Mouse (Mus musculus) thymus, adult 2 months (tissue): Measurements from ENCODE around the gene Zfyve28. TPM values are rescaled to one million over a fixed set of nuclear protein-coding genes. Genes with fewer than 3 reads are reported as not detected.

Experiments
- DNase-seq: peaks from one replicate; pipeline ENCODE4 v3.0.0; 2021
- H3K27ac ChIP-seq: fragments of 200-500 bp; 2 replicates; pipeline ENCODE4 v1.5.1; 2012; ENCODE audit warnings: low read length, control low read depth; ENCODE audit not compliant: control insufficient read depth, insufficient read depth
- H3K27me3 ChIP-seq: fragments of 200-500 bp; 2 replicates; pipeline ENCODE4 v1.6.1; 2012; ENCODE audit warnings: mild to moderate bottlenecking, low read length, moderate library complexity, mixed read lengths; ENCODE audit not compliant: control insufficient read depth, insufficient read depth
- H3K36me3 ChIP-seq: fragments of 200-500 bp; 2 replicates; pipeline ENCODE4 v1.6.1; 2012; ENCODE audit warnings: mild to moderate bottlenecking, low read length, moderate library complexity; ENCODE audit not compliant: control insufficient read depth, insufficient read depth
- H3K4me1 ChIP-seq: fragments of 200-500 bp; replicated peaks from 2 replicates; pipeline ENCODE4 v1.6.1; 2012; ENCODE audit warnings: low read length; ENCODE audit not compliant: control insufficient read depth, insufficient read depth
- H3K4me3 ChIP-seq: fragments of 200-500 bp; 2 replicates; pipeline ENCODE4 v1.5.1; 2012; ENCODE audit warnings: mild to moderate bottlenecking, low read length, control low read depth, moderate library complexity; ENCODE audit not compliant: control insufficient read depth, insufficient read depth
- CTCF ChIP-seq: fragments of 200-500 bp; IDR thresholded peaks from 2 replicates; pipeline ENCODE4 v1.5.1; 2012; ENCODE audit warnings: mild to moderate bottlenecking, control low read depth, low read length, moderate library complexity, borderline replicate concordance; ENCODE audit not compliant: control insufficient read depth, poor library complexity, insufficient read depth; ENCODE audit errors: extremely low read depth
- POLR2A ChIP-seq: fragments of 200-500 bp; IDR thresholded peaks from 2 replicates; pipeline ENCODE4 v1.6.1; 2012; ENCODE audit warnings: mild to moderate bottlenecking, low read length, control low read depth, moderate library complexity; ENCODE audit not compliant: control insufficient read depth, poor library complexity, insufficient read depth; ENCODE audit errors: extremely low read depth
- WGBS: fragments of 180-500 bp; shearing (Covaris S2); methylation state at CpG from one replicate; pipeline ENCODE4 v1.1.7; 2018; 5-methylcytosine and 5-hydroxymethylcytosine counted together
- polyA plus RNA-seq: library from polyadenylated mRNA; depleted of rRNA; stranded (reverse); fragments of >200 nt; gene quantifications from 2 replicates; pipeline ENCODE4 v1.2.3, GENCODE M21; 2012

The Zfyve28 gene
- polyA plus RNA-seq, 1 experiment: 39.1 TPM

- no peak for DNase-seq
- H3K36me3 ChIP-seq: no peaks in the 10 kb centered on the region
Observed at GRCm38 (mm10) chr5:34217756-34218155, 70.5 kb downstream of the Zfyve28 start.

GRCm38 (mm10) chr5:34216025-34216424 is 72.2 kb downstream of the Zfyve28 start:
- over 99% methylated on average over 7 of the region's 7 CpGs for WGBS
- Histone ChIP-seq H3K27me3 (no peaks in the 10 kb centered on the region), H3K36me3 (no peaks in the 10 kb centered on the region), H3K4me1 (peaks cover 21% of the 10 kb centered on the region), H3K27ac (no peak overlapping the region), H3K4me3 (no peak overlapping the region)
- DNase-seq: no peak
- TF ChIP-seq POLR2A: no peak
- TF ChIP-seq CTCF: no peak

More at GRCm38 (mm10) chr5:34217756-34218155, 70.5 kb downstream of the Zfyve28 start:
- Histone ChIP-seq H3K27ac (no peak overlapping the region), H3K4me3 (no peak overlapping the region), H3K27me3 (no peaks in the 10 kb centered on the region), H3K4me1 (peaks cover 21% of the 10 kb centered on the region)
- 79% methylated on average over 9 of the region's 9 CpGs for WGBS
- TF ChIP-seq CTCF (no peak), POLR2A (no peak)

- WGBS: 70% methylated on average over 8 of the region's 8 CpGs
- Histone ChIP-seq H3K4me3 (no peak overlapping the region), H3K4me1 (peaks cover 34% of the 10 kb centered on the region), H3K27me3 (no peaks in the 10 kb centered on the region), H3K36me3 (no peaks in the 10 kb centered on the region), H3K27ac (no peak overlapping the region)
- TF ChIP-seq POLR2A: no peak
- no peak for TF ChIP-seq CTCF
- DNase-seq: peak; percentile 32
Observed at GRCm38 (mm10) chr5:34213659-34214058, 74.6 kb downstream of the Zfyve28 start.

GRCm38 (mm10) chr5:34210279-34210678 is 78.0 kb downstream of the Zfyve28 start:
- no peaks in the 10 kb centered on the region for H3K36me3 ChIP-seq
- H3K27me3 ChIP-seq: no peaks in the 10 kb centered on the region
- peaks cover 52% of the 10 kb centered on the region for H3K4me1 ChIP-seq
- H3K27ac ChIP-seq: no peak overlapping the region
- H3K4me3 ChIP-seq: no peak overlapping the region
- TF ChIP-seq POLR2A: no peak
- peak; percentile 80; the same call in 1 of the 2 replicates for TF ChIP-seq CTCF
- peak; percentile 84 for DNase-seq
- 4% methylated on average over 1 of the region's 1 CpGs for WGBS

DNA sequence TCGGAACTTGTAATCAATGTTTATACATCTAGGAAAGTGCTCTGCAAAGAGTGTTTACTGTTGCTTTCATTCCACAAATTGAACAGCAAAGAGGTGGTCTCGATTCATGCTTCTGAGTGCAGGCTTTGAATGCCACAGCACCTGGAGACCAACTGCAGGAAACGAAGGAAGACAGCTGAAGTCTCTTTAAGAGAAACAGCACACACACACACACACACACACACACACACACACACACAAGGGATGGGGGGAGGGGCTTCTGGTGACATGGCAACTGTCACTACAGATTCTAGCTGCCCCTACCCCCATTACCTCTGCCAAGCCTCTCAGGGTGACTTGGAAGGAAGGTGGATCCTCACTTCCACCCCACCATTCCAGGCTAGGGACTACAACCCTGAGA is 80.7 kb downstream of the Zfyve28 start:
- 10% methylated on average over 3 of the region's 3 CpGs for WGBS
- Histone ChIP-seq H3K4me1 (peaks cover 50% of the 10 kb centered on the region), H3K27ac (peak overlapping the region; percentile 95), H3K36me3 (no peaks in the 10 kb centered on the region), H3K4me3 (no peak overlapping the region), H3K27me3 (no peaks in the 10 kb centered on the region)
- TF ChIP-seq CTCF: no peak
- TF ChIP-seq POLR2A: no peak
- DNase-seq: peak; percentile 66

GRCm38 (mm10) chr5:34205788-34206187 is 82.5 kb downstream of the Zfyve28 start:
- Histone ChIP-seq H3K27me3 (no peaks in the 10 kb centered on the region), H3K27ac (peak overlapping the region; percentile 95), H3K4me3 (no peak overlapping the region), H3K36me3 (no peaks in the 10 kb centered on the region), H3K4me1 (peaks cover 61% of the 10 kb centered on the region)
- TF ChIP-seq POLR2A (no peak), CTCF (no peak)
- DNase-seq: no peak
- WGBS: 72% methylated on average over 2 of the region's 2 CpGs

- H3K4me1 ChIP-seq: peaks cover 59% of the 10 kb centered on the region
Observed at GRCm38 (mm10) chr5:34204911-34205310, 83.3 kb downstream of the Zfyve28 start.

More at GRCm38 (mm10) chr5:34204911-34205310, 83.3 kb downstream of the Zfyve28 start:
- Histone ChIP-seq H3K36me3 (no peaks in the 10 kb centered on the region), H3K27me3 (no peaks in the 10 kb centered on the region), H3K27ac (no peak overlapping the region), H3K4me3 (no peak overlapping the region)
- 100% methylated on average over 2 of the region's 2 CpGs for WGBS
- TF ChIP-seq CTCF: no peak
- no peak for TF ChIP-seq POLR2A
- no peak for DNase-seq
